Mouse (Mus musculus): ENCODE measurements around the gene Dagla.

Gene Dagla

DNA sequence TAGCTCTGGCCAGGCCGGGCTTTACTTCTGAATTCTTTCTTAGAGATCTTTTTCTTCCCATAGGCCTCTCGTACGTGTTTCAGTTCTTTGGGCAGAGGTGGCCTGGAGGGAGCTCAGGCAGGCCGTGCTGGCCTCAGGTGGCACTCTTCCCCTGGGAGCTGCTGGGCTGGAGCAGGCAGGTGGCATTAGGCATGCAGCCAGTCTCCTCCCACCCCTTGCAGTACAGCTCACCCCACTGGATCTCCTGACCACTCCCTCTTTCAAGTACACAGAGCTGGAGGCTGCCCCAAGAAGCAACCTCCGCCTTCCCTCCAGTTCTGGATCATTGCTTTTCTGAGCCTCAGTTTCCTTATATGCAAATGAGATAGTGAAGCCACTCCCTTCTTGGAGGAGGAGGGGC is 26.9 kb downstream of the Dagla start:
- peak; percentile 30 for DNase-seq (ENCODE audit: low read depth, low spot score)
- Histone ChIP-seq H3K27me3 (ENCODE audit: control insufficient read depth, insufficient read depth, low read length, poor library complexity, severe bottlenecking) (no peaks in the 10 kb centered on the region), H3K36me3 (ENCODE audit: control insufficient read depth, insufficient read depth, low read length, poor library complexity, severe bottlenecking) (no peaks in the 10 kb centered on the region)

DNA sequence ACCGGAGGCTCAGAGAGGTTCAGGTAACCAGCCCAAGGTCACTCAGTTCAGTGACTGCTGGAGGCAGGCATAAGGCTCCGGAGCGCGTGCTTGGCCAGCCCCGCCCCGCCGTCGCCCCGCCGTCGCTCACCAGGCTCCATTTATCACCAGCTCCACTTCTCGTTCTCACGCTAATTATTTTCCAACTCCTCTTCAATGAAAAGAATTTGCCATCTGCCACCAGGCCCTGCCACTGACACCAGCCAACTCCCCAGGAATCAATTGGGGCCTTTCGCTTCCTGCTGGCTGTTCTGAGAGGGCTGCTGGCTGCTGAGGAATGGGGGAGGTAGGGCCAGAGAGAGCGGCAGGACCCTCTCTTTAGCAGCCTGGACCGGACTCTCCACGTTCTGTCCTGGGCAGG is 27.3 kb downstream of the Dagla start:
- H3K27me3 ChIP-seq (ENCODE audit: control insufficient read depth, insufficient read depth, low read length, poor library complexity, severe bottlenecking) = no peaks in the 10 kb centered on the region
- DNase-seq (ENCODE audit: low read depth, low spot score) = peak; percentile 45
- H3K36me3 ChIP-seq (ENCODE audit: control insufficient read depth, insufficient read depth, low read length, poor library complexity, severe bottlenecking) = no peaks in the 10 kb centered on the region

DNA sequence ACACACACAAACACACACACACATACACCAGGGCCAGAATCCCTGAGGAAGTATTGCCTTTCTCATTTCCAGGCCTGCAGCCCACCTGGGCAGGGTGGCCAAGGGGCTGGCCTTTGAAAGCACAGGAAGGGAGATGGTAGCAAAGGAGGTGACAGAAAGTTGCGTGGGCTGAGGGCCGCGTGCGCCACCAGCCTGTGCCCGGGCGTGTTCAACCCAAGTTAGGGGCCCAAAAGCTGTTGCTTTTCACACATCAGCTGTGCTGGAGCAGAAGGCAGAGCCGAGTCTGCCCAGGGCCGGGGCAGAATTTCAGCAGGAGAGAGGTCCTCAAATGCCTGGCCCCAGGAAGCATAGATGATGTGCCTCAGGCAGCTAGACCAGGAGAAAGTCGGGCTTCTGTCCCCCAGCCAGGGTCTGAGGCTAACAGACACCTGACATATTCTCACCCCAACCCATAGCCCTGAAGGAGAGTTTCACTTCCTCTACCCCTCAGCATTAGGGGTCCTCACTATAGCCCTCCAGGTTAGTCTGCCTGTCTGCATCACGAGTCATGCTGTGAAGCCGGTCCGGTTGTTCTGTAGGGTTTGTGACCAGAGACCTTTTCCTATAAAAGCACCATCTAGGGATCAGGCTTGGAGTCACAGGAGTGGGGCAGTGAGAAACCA is 28.1 kb downstream of the Dagla start:
- DNase-seq (ENCODE audit: low read depth, low spot score) = peak; percentile 45
- no peaks in the 10 kb centered on the region for H3K27me3 ChIP-seq (ENCODE audit: control insufficient read depth, insufficient read depth, low read length, poor library complexity, severe bottlenecking)
- no peaks in the 10 kb centered on the region for H3K36me3 ChIP-seq (ENCODE audit: control insufficient read depth, insufficient read depth, low read length, poor library complexity, severe bottlenecking)

DNA sequence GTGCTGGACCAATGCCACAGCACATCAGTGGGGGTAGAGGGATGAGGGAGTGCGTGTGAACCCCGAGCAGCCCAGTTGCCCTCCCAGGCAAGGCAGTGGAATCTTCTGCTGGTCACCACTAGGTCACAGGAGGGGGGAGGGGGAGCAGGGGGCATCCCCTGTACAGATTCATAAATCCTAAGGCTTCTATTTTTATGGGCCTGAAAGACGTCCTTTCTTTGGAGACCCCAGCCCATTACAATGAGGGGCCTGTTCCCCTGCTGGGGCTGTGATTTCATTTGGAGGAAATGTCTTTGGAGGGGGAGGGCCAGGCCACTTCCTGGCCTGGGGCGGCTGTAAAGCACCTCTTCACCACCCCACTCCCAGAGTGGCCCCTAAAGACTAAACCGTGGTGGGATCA is 30.6 kb downstream of the Dagla start:
- no peaks in the 10 kb centered on the region for H3K27me3 ChIP-seq (ENCODE audit: control insufficient read depth, insufficient read depth, low read length, poor library complexity, severe bottlenecking)
- H3K36me3 ChIP-seq (ENCODE audit: control insufficient read depth, insufficient read depth, low read length, poor library complexity, severe bottlenecking) = no peaks in the 10 kb centered on the region
- no peak for DNase-seq (ENCODE audit: low read depth, low spot score)

DNA sequence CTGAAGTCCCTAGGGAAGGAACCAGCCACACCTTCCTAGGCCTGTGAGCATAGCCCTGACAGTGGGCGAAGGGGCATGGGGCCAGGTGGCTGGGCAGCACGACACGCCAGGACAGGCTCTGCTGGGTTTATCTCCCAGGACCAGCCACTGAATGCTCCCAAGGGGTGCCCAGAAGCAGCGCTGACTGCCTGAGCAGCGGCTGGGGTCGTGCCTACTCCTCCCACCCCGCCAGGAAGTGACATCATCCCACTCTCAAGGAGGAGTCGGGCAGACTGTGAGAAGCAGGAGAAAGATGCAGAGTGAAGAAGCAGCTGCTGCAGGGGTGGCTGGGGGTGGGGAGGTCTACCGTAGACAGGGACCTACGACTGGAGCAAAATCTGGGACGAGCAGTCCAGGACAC is 31.9 kb downstream of the Dagla start:
- DNase-seq (ENCODE audit: low read depth, low spot score) = peak; percentile 13
- Histone ChIP-seq H3K36me3 (ENCODE audit: control insufficient read depth, insufficient read depth, low read length, poor library complexity, severe bottlenecking) (no peaks in the 10 kb centered on the region), H3K27me3 (ENCODE audit: control insufficient read depth, insufficient read depth, low read length, poor library complexity, severe bottlenecking) (no peaks in the 10 kb centered on the region)

DNA sequence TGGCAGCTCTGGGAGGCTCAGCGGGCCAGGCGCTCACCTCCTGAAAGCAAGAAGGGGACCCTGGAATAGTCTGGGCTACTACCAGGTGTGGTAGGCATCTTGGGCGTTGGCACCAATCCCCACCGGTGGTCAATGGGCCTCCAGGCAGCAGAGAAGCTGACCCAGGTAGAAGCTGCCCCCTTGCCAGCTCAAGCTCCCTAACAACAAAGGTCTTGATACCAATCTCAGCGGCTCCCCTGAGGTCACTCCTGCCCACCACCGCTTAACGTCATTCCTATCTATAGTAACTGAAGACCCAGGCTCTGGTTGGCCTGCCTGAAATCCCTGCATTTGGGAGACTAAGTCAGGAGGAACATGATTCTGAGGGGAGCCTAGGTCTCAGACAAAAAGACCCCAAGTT is 33.1 kb downstream of the Dagla start:
- Histone ChIP-seq H3K36me3 (ENCODE audit: control insufficient read depth, insufficient read depth, low read length, poor library complexity, severe bottlenecking) (no peaks in the 10 kb centered on the region), H3K27me3 (ENCODE audit: control insufficient read depth, insufficient read depth, low read length, poor library complexity, severe bottlenecking) (no peaks in the 10 kb centered on the region)
- no peak for DNase-seq (ENCODE audit: low read depth, low spot score)

DNA sequence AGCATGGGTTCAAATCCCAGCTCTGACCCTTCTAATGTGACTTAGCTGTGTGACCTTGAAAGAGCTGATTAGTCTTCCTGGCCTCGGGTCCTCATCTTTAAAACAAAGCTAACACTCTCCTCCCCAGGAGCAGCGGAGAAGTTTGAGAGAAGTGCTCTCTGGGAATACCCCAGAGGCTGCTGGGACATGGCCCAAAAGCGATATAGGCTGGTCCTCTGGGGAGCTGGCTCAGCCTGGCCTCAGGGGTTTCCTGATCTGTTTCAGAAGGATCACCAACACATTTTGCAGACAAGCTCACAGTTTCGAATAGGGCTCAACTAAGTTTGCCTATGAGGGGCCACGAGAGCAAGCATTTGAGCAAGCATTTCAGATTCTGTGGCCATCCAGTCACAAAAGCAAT is 34.3 kb downstream of the Dagla start:
- no peak for DNase-seq (ENCODE audit: low read depth, low spot score)
- Histone ChIP-seq H3K27me3 (ENCODE audit: control insufficient read depth, insufficient read depth, low read length, poor library complexity, severe bottlenecking) (no peaks in the 10 kb centered on the region), H3K36me3 (ENCODE audit: control insufficient read depth, insufficient read depth, low read length, poor library complexity, severe bottlenecking) (no peaks in the 10 kb centered on the region)

DNA sequence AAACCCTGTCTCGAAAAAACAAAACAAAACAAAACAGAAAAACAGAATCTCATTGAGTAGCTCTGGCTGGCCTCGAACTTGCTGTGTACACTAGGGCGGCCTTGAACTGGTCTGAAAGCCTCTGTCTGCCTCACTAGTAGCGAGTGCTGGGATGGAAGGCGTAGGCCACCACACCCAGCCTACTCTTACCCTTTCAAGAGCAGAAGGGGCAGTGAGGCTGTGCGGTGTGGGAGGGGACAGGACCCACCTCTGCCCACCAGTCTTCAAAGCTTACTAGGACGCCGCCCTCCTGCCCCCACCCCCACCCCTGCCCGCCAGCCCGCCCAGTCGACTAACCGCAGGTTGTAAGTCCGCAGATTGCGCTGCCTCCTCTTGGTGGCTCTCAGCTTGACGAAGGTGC is 35.8 kb downstream of the Dagla start:
- Histone ChIP-seq H3K27me3 (ENCODE audit: control insufficient read depth, insufficient read depth, low read length, poor library complexity, severe bottlenecking) (no peaks in the 10 kb centered on the region), H3K36me3 (ENCODE audit: control insufficient read depth, insufficient read depth, low read length, poor library complexity, severe bottlenecking) (no peaks in the 10 kb centered on the region)
- no peak for DNase-seq (ENCODE audit: low read depth, low spot score)

DNA sequence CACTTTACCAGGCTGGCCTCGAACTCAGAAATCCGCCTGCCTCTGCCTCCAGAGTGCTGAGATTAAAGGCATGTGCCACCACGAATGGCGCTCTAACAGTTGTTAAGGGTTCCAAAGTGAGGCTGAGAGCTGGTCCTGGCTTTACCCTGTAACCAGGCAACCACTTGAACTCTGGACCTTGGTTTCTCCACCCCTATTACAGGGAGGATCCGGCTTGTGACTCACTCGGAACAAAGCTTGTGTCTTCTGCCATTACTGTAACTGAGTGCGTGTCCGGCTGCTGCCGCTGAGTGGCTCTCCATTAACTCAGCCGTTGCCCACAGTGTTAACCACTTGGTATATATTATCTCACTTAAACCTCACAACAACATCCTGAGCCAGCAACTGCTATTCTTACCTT is 36.7 kb downstream of the Dagla start:
- DNase-seq (ENCODE audit: low read depth, low spot score) = no peak
- H3K36me3 ChIP-seq (ENCODE audit: control insufficient read depth, insufficient read depth, low read length, poor library complexity, severe bottlenecking) = no peaks in the 10 kb centered on the region
- no peaks in the 10 kb centered on the region for H3K27me3 ChIP-seq (ENCODE audit: control insufficient read depth, insufficient read depth, low read length, poor library complexity, severe bottlenecking)

DNA sequence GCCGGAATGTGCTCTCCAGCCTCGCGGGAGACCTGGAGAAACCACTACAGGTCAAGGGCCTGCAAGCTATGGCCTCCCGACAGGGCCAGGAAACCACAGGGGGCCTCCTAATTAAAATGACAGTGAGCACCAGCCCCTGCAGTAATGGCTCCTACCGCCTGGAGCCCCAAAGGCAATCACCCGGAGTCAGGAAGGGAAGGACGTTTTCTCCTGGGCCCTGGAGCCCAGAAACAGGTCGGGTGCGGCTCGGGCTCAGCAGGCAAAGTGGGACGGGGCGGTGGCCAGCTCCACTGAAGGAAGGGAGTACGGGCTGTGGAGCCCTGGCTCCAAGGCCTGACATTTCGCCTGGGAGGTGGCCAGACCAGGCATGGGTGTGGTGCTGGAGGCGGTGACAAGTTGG is 37.6 kb downstream of the Dagla start:
- Histone ChIP-seq H3K27me3 (ENCODE audit: control insufficient read depth, insufficient read depth, low read length, poor library complexity, severe bottlenecking) (no peaks in the 10 kb centered on the region), H3K36me3 (ENCODE audit: control insufficient read depth, insufficient read depth, low read length, poor library complexity, severe bottlenecking) (no peaks in the 10 kb centered on the region)
- DNase-seq (ENCODE audit: low read depth, low spot score) = no peak

DNA sequence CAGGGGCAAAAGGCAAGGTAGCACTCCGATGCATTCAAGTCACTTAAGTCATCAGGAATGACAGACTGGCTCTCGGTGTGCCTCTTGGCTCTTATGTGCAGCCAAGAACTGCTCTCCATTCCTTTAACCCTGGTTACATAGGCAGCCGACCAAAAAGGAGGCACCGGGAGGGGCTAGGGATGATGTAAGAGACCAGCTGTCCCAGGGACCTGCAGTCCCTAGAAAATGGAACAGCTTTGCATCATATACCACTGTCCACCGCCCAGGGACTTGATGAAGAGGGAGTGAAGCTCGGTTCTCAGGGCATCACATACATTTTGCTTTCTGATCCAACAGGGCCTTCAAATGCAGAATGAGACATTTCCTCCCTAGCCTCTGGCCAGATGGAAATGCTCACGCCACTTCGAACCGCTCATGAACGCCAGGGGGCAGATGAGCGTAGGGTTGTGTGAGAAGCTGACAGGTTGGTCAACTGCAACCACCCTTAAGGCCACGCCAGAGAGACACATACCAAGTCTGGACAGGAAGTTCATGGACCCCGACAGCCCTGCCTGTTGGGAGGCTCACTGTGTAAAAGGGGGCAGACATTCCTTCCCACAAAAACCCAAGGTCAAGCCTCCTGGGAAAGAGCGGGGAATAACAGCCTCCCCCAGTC is 38.4 kb downstream of the Dagla start:
- Histone ChIP-seq H3K36me3 (ENCODE audit: control insufficient read depth, insufficient read depth, low read length, poor library complexity, severe bottlenecking) (no peaks in the 10 kb centered on the region), H3K27me3 (ENCODE audit: control insufficient read depth, insufficient read depth, low read length, poor library complexity, severe bottlenecking) (no peaks in the 10 kb centered on the region)
- peak; percentile 66 for DNase-seq (ENCODE audit: low read depth, low spot score)

DNA sequence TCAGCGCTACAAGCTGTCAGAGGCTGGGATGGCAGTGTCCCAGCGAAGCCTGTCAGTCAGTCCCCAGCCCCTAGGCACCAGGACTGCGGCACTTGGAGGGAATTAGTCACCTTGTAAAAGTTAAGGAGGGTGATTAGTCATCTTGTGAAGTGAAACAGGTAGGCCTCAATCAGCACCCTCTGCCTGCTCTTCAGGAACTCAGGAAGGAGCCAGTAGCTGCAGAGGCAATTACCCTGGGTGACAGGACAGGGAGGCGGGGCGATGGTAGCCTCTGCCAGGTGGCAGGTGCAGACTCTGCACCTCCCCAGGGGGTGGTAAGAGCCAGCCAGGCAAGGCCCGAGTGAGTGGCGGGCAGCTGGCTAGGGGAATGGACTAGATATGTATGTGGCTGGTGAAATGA is 43.3 kb downstream of the Dagla start:
- H3K27me3 ChIP-seq (ENCODE audit: control insufficient read depth, insufficient read depth, low read length, poor library complexity, severe bottlenecking) = no peaks in the 10 kb centered on the region
- no peaks in the 10 kb centered on the region for H3K36me3 ChIP-seq (ENCODE audit: control insufficient read depth, insufficient read depth, low read length, poor library complexity, severe bottlenecking)
- no peak for DNase-seq (ENCODE audit: low read depth, low spot score)

DNA sequence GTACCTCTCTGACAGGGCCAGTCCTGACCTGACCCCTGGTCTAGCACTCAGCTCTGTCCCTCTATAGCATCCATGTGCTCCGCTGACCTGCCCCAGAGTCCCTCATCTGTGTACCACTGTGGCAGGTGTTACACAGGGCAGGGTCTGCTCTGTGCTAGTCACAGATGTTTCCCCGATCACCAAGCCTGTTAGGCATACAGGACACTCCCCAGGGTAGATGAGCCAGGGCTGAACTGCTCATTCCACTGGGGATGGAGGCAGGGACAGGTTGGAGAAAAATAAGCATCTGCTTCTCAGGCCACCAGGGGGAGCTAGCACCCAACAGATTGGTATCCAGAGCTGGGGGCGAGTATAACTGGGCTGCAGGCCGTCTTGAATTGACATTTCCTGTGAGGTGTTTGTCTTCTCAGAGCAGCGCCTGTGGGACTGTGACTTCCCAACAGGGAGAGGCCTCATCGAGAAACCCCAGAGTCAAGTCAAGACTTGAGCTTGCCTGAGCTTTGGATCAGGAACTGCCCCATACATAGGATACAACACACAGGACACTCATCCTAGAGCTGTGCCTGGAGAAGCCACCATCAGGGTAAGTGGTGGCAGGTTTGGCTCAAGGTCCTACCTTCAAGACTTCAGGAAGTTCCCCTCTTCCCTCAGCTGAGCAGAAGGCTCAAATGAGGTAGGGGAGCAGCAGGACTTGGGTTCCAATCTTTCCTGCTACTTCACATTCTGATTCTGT is 46.2 kb downstream of the Dagla start:
- Histone ChIP-seq H3K36me3 (ENCODE audit: control insufficient read depth, insufficient read depth, low read length, poor library complexity, severe bottlenecking) (no peaks in the 10 kb centered on the region), H3K27me3 (ENCODE audit: control insufficient read depth, insufficient read depth, low read length, poor library complexity, severe bottlenecking) (no peaks in the 10 kb centered on the region)
- peak; percentile 79 for DNase-seq (ENCODE audit: low read depth, low spot score)

DNA sequence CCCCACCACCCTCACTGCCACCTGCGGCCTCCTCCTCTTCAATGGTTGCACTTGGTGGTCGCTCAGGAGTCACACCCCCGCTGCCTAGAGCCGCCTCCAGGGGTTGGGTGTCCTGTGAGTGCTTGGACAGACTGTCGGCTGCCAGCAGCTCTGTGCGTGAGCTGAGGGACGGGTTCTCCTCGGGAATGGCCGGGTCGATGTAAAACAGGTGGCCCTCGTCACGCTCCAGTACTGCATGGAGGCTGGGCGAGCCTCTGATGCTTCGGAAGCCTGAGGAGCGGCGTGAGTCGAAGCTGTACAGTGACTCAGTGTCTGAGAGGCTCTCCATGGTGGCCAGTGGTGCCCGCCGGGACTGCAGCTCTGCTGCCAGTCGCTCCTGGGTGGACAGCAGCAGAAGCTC is 56.5 kb downstream of the Dagla start:
- Histone ChIP-seq H3K36me3 (ENCODE audit: control insufficient read depth, insufficient read depth, low read length, poor library complexity, severe bottlenecking) (no peaks in the 10 kb centered on the region), H3K27me3 (ENCODE audit: control insufficient read depth, insufficient read depth, low read length, poor library complexity, severe bottlenecking) (no peaks in the 10 kb centered on the region; the same call in 1 of the 2 replicates)
- DNase-seq (ENCODE audit: low read depth, low spot score) = no peak

DNA sequence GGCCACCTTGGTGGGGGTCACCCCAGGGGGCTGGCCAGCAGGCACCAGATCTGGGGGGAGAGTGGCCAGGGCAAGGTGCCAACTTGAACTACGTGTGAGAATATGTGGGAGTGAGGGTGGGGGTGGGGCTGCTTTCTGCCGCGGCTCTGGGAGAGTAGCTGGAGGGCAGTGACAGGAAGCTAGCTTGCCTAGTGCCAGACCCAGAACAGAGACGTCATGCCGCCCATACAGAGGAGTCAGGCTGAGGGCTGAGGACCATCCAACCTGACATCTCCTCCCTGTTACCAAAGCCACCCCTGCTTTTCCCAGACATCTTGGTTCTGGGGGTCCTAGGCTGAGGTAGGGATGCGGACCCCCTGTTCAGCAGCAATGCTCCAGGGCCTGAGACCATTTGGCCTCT is 57.5 kb downstream of the Dagla start:
- Histone ChIP-seq H3K27me3 (ENCODE audit: control insufficient read depth, insufficient read depth, low read length, poor library complexity, severe bottlenecking) (no peaks in the 10 kb centered on the region; the same call in 1 of the 2 replicates), H3K36me3 (ENCODE audit: control insufficient read depth, insufficient read depth, low read length, poor library complexity, severe bottlenecking) (no peaks in the 10 kb centered on the region)
- DNase-seq (ENCODE audit: low read depth, low spot score) = no peak

Measured in splenic B cell, adult 2 months (primary cell).